Mouse (Mus musculus) C2C12 (cell line): ENCODE data around the gene Cryz. TPM values are rescaled to one million over a fixed set of nuclear protein-coding genes. Genes with fewer than 3 reads are reported as not detected.
A peak's percentile ranks its signal among the peaks of the same experiment; 100 is the strongest.

ENCODE experiments used
- H3K27me3 ChIP-seq: one replicate; pipeline ENCODE4 v1.6.1; 2011; ENCODE audit not compliant: control insufficient read depth, insufficient read depth, insufficient read length
- H3K36me3 ChIP-seq: one replicate; pipeline ENCODE4 v1.6.1; 2011; ENCODE audit not compliant: control insufficient read depth, insufficient read depth
- H3K4me3 ChIP-seq: one replicate; pipeline ENCODE4 v1.5.1; 2011; ENCODE audit warnings: mild to moderate bottlenecking, control low read depth; ENCODE audit not compliant: poor library complexity, insufficient read depth, severe bottlenecking
- H3K79me2 ChIP-seq: one replicate; pipeline ENCODE4 v1.6.1; 2011; ENCODE audit not compliant: control insufficient read depth, insufficient read depth
- H3K79me3 ChIP-seq: one replicate; pipeline ENCODE4 v1.6.1; 2011; ENCODE audit warnings: low read depth, control low read depth
- H3ac ChIP-seq: one replicate; pipeline ENCODE3; 2011; ENCODE audit warnings: low read depth; ENCODE audit not compliant: control insufficient read depth, insufficient read length
- CEBPB ChIP-seq: IDR thresholded peaks from one replicate; pipeline ENCODE4 v1.6.1; 2011; ENCODE audit warnings: low read depth, mild to moderate bottlenecking, control low read depth, moderate library complexity
- CTCF ChIP-seq: IDR thresholded peaks from one replicate; pipeline ENCODE4 v1.5.1; 2011; ENCODE audit not compliant: control insufficient read depth, insufficient read depth, insufficient read length
- FOSL1 ChIP-seq: IDR thresholded peaks from one replicate; pipeline ENCODE4 v1.8.0; 2011; ENCODE audit warnings: mild to moderate bottlenecking, low read length; ENCODE audit not compliant: poor library complexity, insufficient read depth, severe bottlenecking
- MAX ChIP-seq: IDR thresholded peaks from one replicate; pipeline ENCODE4 v1.6.1; 2011; ENCODE audit warnings: mild to moderate bottlenecking, control low read depth
- MYOD1 ChIP-seq: IDR thresholded peaks from one replicate; pipeline ENCODE4 v1.6.1; 2011; ENCODE audit warnings: low read depth; ENCODE audit not compliant: control insufficient read depth, insufficient read length
- MYOG ChIP-seq: IDR thresholded peaks from one replicate; pipeline ENCODE4 v1.6.1; 2011; ENCODE audit not compliant: control insufficient read depth, insufficient read length; ENCODE audit errors: extremely low read depth
- USF1 ChIP-seq: IDR thresholded peaks from one replicate; pipeline ENCODE4 v1.6.1; 2011; ENCODE audit warnings: low read depth, mild to moderate bottlenecking, control low read depth, moderate library complexity
- polyA plus RNA-seq: library from polyadenylated mRNA; unstranded; fragments of >200 nt; fragmentation: generic; extraction: Trizol; gene quantifications from one replicate; pipeline ENCODE4 v1.2.1, GENCODE M21; 2012; ENCODE audit warnings: missing spikeins

Gene Cryz
- polyA plus RNA-seq, 1 experiment: 20.8 TPM

GRCm38 (mm10) chr3:154597561-154597960, 1.1 kb downstream of the Cryz start:
- H3K27me3 ChIP-seq: no peaks in the 10 kb centered on the region
- peak overlapping the region; percentile 80 for H3K4me3 ChIP-seq
- peaks cover 11% of the 10 kb centered on the region for H3K36me3 ChIP-seq
- TF ChIP-seq USF1 (no peak), MAX (no peak), FOSL1 (no peak), MYOD1 (no peak), MYOG (no peak), CTCF (no peak), CEBPB (no peak)
- no peaks in the 10 kb centered on the region for H3K79me2 ChIP-seq
- H3K79me3 ChIP-seq: peaks cover 1% of the 10 kb centered on the region
- peak overlapping the region; percentile 74 for H3ac ChIP-seq

GRCm38 (mm10) chr3:154602141-154602540, 5.6 kb downstream of the Cryz start:
- no peak for TF ChIP-seq MYOG
- TF ChIP-seq CTCF: no peak
- TF ChIP-seq CEBPB: no peak
- TF ChIP-seq MYOD1: no peak
- TF ChIP-seq USF1: no peak
- no peak for TF ChIP-seq FOSL1
- no peak for TF ChIP-seq MAX
- H3K36me3 ChIP-seq: no peaks in the 10 kb centered on the region

GRCm38 (mm10) chr3:154604871-154605270, 8.4 kb downstream of the Cryz start:
- H3K79me2 ChIP-seq: no peaks in the 10 kb centered on the region
- TF ChIP-seq CTCF (no peak), CEBPB (no peak), FOSL1 (no peak), USF1 (no peak), MYOG (no peak), MAX (no peak), MYOD1 (no peak)

More at GRCm38 (mm10) chr3:154602141-154602540, 5.6 kb downstream of the Cryz start:
- Histone ChIP-seq H3K79me3 (no peaks in the 10 kb centered on the region), H3K27me3 (no peaks in the 10 kb centered on the region), H3K79me2 (no peaks in the 10 kb centered on the region), H3ac (no peak overlapping the region), H3K4me3 (no peak overlapping the region)

GRCm38 (mm10) chr3:154607896-154608295, 11.4 kb downstream of the Cryz start:
- Histone ChIP-seq H3K36me3 (peaks cover 8% of the 10 kb centered on the region), H3K27me3 (no peaks in the 10 kb centered on the region), H3K79me2 (no peaks in the 10 kb centered on the region), H3ac (no peak overlapping the region), H3K4me3 (no peak overlapping the region), H3K79me3 (no peaks in the 10 kb centered on the region)
- no peak for TF ChIP-seq MAX
- no peak for TF ChIP-seq USF1
- no peak for TF ChIP-seq MYOG
- no peak for TF ChIP-seq MYOD1
- TF ChIP-seq FOSL1: no peak

More at GRCm38 (mm10) chr3:154604871-154605270, 8.4 kb downstream of the Cryz start:
- no peaks in the 10 kb centered on the region for H3K27me3 ChIP-seq
- no peak overlapping the region for H3ac ChIP-seq
- H3K79me3 ChIP-seq: no peaks in the 10 kb centered on the region
- no peaks in the 10 kb centered on the region for H3K36me3 ChIP-seq
- H3K4me3 ChIP-seq: no peak overlapping the region

DNA sequence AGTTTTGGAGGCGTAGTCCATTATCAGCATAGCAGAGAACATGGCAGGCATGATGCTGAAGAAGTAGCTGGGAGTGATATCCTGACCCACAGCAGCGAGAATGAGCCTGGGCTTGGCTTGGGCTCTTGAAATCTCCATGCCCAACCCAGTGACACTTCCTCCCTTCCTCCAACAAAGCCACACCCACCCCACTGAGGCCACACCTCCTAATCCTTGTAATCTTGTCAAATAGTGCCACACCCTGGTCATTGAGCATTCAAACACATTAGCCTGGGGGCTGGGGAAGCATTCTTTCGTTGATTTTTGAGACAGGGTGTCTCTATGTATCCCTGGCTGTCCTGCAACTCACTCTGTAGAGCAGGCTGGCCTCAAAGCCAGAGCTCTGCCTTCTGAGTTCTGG, 15.4 kb downstream of the Cryz start:
- Histone ChIP-seq H3K79me3 (no peaks in the 10 kb centered on the region), H3K4me3 (no peak overlapping the region), H3K27me3 (no peaks in the 10 kb centered on the region), H3K79me2 (no peaks in the 10 kb centered on the region), H3ac (no peak overlapping the region), H3K36me3 (peaks cover 9% of the 10 kb centered on the region)
- TF ChIP-seq MYOD1 (no peak), CTCF (no peak), USF1 (no peak), MAX (no peak), CEBPB (no peak), FOSL1 (no peak)

DNA sequence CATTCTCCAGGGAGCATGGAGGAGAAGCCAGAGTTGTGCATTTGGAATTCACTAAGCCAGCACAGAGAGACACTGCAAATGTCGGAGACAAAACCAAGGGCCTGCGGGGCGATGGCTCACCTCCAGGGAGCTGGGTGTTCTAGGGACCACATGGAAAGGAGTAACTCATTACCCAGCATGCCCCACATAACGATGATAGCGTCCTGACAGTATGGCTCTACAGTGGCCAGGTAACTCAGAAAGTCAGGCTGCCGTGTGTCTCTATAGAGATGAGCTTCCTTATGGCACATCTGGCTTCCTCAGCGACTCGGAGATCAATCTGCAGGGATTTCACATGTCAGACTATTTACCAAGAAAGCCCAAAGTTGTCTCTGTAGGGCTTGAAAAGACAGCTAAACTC, 18.3 kb downstream of the Cryz start:
- H3K27me3 ChIP-seq: no peaks in the 10 kb centered on the region
- TF ChIP-seq FOSL1 (no peak), MYOG (no peak), MAX (no peak), CTCF (no peak), MYOD1 (no peak), CEBPB (no peak), USF1 (no peak)
- H3ac ChIP-seq: no peak overlapping the region
- H3K4me3 ChIP-seq: no peak overlapping the region
- no peaks in the 10 kb centered on the region for H3K79me2 ChIP-seq
- no peaks in the 10 kb centered on the region for H3K79me3 ChIP-seq
- peaks cover 14% of the 10 kb centered on the region for H3K36me3 ChIP-seq
